Mouse (Mus musculus) naive thymus-derived CD4-positive, alpha-beta T cell, adult 2 months (primary cell): Measurements from ENCODE around the gene Schip1.

ENCODE experiments used
- DNase-seq: peaks from one replicate; pipeline ENCODE4 v3.0.0-alpha.2; 2011; ENCODE audit warnings: low read depth

The Schip1 gene

DNA sequence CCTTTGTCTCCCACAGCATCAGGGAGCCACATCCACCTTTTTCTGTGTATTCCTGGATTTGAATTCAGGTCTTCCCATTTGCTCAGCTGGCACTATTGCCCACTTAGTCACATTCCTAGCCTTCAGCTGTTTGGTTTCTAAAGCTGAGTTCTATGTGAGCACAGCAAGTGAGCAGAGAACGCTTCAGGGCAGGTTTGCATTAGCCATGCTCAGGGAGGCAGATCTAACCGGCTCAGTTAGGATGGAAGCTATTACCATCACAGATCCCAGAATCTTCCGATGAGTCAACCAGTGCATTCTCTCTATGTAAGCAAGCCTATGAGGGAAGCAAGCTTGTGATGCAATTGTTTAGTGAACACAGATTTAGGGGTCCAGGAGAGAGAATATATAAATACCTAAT lies 320.9 kb downstream of the Schip1 start:
- DNase-seq: no peak

DNA sequence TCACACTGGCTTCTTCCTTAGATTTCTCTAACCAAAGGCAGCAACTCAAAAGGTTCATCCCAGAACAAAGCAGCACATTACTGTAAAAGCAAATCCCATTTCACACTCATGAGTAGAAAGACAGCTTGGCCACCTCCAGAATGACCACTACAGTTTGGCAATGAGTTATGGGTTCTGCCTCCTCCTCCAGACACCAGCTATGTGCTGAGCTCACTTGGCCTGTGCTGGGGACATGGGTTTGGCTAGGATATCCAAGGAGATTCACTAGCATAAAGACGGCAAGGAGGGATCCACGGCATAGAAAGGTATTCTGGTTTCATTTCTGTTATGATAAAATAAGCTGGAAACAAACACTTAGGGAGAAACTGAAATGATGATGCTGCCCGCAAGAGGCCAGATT lies 323.4 kb downstream of the Schip1 start:
- no peak for DNase-seq

DNA sequence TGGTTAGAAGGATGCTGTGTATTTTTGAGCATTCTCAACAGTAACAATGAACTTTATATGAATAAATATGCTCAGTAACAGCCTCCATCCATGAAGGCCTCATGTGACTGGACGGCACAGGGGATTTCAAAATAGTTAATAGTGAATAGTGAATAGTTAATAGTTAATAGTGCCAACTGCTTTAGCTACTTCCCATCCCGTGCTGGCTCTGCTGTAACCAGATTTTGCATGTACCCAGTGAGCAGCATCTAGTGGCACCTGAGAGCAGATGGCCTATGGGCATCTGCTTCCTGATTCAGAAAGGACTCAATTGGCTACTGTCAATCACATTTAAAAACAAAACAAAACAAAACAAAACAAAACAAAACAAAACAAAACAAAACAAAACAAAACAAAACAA lies 329.0 kb downstream of the Schip1 start:
- DNase-seq: no peak

DNA sequence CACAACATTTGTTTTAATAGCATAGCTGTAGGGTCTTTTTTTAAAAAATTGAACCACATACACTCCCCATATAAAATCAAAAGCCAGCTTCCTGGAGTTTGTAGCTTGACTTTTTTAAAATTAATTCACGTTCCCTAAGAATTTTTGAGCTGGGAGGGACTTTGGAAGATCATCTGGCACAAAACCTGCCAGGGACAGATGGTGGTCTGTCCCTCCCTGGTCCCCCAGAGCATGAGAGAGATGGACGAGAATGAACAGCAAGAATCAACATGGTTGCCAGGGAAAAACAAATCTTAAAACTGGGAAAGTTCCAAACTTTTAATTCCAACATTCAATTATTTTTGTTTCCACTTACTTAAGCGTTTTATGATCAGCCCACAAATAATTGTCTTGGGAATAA lies 334.1 kb downstream of the Schip1 start:
- DNase-seq: no peak

DNA sequence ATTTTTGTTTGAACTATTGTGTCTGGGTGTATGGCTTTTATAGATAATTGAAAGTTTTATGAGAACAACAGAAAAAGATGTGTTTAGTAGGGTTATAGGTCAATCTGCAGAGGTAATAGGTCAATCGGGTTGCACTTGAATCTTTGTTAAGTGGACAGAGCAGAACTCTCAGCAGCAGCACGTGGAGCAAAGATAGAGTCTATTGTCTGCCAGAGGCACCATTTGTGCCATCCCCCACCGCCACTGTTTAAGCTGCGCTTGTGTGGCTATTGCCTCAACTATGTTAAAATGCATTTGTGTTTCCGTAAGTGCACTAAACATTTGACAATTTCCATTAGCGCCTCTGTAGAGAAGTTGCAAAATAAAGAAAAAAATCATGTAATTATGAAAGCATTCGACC lies 335.5 kb downstream of the Schip1 start:
- DNase-seq: no peak

DNA sequence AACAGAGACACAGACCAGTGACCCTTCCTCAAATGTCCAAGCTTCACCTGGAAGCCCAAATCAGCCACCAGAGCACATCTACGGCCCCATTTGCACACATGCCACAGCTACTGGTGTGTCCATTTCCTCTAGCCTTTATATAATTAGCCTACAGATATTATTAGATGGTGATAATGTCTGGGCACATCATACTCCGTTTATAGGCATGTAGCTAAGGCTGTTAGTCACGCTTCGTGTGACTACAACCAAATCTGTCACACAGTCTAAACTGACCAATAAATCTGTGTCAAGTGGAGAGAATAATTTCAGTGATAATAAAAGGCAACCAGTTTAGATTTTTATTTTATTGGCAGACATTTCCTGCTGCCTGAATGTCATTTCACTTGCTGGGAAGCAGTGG lies 338.7 kb downstream of the Schip1 start:
- DNase-seq: no peak

DNA sequence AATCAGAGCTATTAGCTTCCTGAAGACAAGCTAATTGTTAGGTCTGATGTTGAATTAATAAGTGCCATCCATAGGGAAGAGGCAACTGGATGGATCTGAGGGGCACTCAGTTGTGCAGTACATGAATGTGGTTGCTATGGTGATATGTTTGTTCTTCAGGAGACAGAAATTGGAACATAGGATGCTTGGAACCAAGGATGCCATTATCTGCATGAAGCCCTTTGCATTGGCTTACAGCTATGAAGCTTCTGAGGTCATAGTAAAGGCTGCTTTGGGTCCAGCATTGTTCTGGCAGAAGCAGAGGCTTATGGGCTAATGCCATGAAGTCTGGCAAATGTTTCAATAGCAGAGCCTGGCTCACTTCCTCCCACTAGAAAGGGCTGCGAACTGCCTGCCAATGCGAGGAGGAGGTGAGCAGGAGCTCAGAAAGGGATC lies 339.2 kb downstream of the Schip1 start:
- DNase-seq: no peak

DNA sequence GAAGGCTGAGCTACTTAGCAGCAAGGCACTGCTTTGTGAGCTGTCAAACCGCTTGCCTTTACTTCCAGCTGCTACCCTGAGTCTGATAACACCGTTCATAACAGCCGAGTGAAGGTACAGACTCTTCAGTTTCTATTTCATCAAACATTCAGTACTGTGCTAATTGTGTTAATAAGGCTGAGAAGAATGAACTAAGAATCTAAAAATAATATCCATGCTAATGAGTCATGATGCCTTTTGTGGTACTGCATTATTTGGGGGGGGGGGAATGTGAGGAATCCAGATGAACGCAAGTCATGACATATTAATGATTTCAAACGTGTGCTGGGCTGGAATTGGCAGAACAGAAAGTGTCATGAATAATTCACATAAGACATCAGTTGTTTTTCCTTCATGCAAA lies 341.1 kb downstream of the Schip1 start:
- DNase-seq: no peak

DNA sequence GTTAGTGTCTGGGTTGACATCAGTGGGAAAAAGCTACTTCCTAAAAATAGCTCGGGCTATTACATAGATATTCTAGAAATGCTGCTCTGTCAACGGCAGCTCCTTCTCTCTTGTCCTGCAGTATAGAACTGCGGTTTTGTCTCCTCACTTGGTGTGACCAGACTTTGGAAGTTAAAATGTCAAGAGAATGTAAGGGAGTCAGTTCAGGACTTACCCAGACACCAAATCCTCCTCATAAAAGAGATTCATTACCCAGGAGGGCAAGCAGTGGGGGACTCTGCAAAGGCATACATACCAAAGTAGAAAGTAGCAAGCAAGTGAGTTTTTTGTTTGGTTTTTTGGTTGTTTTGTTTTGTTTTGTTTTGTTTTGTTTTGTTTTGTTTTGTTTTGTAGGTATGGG lies 347.7 kb downstream of the Schip1 start:
- no peak for DNase-seq

DNA sequence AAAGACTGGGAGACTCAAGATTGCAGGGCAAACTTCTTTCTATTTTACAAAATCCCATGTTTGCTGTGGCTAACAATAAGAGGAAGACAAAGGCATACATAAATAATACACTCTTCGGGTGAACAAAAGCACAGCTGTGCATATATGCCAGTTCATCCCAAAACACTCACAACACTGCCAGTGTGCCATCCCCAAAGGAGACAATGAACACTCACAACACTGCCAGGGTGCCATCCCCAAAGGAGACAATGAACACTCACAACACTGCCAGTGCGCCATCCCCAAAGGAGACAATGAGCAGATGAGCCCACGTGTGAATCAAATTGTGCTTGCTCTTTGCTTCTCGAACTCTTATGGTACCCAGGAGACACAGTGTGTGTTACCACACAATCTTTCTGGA lies 355.2 kb downstream of the Schip1 start:
- DNase-seq: no peak

DNA sequence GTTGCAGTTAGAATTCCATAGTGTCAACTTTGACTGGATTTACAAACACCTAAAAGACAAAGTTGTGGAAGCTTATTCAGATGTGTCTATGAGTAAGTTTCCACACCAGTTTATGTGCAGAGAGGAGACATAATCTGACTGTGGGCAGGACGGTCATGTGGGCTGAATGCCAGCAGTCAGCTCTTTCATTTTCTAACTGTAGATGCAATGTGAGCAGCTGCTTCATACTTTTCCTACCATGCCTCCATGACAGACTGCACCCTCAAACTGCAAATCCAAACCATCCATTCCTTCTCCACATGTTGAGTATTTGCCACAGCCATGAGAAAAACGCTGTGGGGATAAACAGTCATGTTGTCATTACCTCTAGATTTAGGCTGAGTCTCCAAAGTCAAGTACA lies 356.3 kb downstream of the Schip1 start:
- DNase-seq: no peak

DNA sequence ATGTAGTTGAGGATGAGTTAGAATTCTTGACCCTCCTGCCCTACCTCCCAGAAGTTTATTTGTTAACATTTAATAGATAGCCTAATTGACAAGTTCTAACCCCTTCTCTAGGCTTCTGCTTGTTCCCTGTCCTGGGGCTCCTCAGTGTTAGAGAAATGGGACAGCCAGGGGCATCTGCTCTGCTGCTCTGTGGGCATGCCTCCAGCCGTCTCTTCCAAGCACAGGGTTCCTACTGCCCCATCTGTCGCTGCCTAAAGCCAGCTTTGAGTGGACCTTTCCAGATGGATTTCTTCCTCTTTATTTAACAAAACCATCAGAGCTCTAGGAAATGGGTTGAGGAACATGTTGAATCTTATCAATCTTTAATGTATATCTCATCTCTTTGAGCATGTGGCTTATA lies 357.2 kb downstream of the Schip1 start:
- no peak for DNase-seq

DNA sequence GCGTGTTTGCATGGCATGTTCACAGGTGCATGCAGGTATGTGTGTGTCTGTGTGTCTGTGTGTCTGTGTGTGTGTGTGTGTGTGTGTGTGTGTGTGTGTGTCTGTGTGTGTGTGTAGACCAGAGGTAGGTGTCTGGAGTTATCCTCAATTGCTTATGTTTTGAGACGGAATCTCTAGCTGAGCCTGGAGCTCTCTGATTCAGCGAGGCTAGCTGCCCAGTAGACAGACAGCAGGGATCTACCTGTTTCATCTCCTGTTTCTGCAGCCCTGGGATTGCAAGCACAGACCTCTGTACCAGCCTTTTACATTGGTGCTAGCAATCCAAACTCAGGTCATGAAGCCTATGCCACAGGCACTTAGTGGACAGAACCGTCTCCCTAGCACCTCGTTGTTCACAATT lies 363.5 kb downstream of the Schip1 start:
- DNase-seq: no peak

DNA sequence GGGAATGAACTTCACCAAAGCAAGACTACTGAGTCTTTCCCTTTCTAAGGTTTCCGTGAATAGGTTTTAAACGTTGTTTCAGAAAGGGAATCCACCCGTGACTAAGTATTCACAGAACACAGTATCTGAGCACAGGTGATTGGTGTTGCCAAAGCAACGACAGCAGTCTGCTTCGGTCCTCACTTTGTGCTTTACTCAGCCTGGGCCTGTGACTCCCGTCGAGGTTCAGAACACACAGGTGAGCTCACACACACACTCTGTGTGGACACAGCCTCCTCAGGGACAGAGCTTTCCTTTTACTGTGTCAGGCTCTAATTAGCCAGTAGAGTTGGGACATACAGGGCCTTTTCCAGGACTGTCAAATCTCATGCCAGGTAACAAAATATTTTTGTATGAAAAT lies 369.8 kb downstream of the Schip1 start:
- no peak for DNase-seq

DNA sequence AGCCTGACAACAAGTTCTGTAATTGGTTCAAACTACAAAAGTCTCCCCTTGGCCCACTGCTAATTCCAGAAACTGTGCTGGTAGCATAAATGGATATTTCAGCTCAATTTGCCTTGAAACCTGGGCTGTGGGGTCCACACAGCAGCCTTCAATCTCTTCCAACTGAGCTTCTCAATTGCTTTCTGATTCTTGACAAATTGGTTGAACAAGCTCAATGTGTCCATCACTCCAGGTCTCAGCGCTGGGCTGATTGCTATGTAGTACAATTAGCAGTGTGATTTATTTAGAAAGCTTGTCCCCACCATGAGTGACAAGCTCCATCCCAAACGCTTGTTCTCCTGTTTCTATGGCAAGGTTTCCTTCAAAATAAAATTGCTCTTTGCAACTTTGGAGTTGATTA lies 370.3 kb downstream of the Schip1 start:
- DNase-seq: no peak

DNA sequence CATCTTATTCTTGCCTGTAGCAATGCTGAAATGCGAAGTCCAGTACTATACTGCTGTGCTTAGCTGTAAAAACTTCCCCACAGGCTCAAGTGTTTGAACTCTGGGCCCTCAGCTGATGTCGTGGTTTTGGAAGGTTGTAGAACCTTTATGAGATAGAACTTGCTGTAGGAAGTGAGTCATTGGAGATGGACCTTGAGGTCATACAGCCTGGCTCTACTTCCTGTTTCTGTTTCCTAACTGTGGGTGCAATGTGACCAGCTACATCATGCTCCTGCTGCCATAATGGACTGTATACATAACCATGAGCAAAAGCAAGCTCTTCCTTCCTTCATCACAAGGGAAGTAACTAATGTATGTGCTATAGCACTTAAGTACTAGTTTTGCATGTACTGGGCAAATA lies 383.9 kb downstream of the Schip1 start:
- DNase-seq: no peak

DNA sequence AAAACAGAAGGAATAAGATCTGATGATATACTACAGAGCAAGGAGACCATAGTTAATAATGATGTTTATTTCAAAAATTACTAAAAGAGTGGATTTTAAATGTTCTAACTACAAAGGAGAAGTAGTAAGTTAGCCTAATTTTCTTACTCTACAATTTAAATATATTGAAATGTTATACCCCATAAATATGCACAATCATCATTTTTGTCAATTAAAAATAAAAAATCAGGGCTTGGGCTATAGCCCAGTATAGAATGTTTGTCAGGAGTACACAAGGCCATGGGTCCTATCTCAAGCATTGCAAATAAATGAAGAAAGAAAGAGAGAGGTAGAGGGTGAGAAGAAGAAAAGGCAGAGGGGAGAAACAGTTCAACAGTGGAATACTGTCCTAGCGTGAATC lies 387.0 kb downstream of the Schip1 start:
- DNase-seq: no peak

DNA sequence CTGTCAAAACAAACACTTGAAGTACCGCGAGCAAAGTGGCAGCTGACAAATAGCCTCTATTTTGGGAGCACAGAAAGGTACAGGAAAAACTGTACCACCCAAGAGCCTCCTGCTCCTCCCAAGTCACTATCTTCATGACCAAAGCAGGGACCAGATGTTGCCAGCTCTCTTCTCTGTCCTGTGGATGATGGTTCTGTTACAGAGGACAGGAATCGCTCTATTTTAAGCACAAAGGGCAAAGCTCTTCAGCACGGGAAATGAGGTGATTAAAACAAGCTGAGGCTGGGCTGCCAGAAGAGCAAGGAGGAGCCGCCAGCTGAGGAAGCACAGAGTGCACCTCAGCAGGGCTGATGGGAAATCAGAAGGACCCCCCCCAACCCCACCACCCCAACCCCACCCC lies 388.7 kb downstream of the Schip1 start:
- DNase-seq: no peak

DNA sequence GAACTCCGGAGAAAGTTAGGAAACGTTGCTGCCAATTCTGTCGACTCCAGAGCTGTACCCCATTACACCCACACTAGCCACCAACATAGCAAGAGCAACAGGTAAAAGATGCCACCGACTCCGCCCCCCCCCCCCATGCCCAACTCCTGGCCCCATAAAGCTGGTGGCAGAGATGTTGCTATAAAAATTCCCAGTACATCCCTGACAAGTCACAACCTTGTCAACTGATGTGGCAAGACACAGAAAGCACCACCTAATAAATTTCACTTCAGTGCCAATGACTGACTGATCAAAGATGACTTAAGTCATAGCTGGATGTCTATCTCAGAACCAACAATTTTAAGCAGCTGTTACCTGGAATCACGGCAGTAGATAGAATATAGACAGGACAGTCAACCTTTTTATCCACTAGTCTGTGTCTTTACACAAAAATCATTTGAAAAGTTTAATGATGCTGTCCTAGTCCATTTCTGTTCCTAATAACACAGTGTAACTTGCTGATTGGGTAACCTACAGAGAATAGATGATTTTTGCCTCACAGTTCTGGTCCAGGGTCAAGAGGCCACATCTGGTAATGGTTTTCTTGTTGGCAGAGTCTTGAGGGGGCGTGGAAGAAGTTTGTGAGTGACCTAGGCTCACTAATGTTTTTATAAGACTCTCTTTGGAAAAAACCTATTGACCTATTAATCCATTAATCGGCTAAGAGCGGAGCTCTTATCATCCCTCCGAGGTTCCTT lies 389.3 kb downstream of the Schip1 start:
- no peak for DNase-seq

DNA sequence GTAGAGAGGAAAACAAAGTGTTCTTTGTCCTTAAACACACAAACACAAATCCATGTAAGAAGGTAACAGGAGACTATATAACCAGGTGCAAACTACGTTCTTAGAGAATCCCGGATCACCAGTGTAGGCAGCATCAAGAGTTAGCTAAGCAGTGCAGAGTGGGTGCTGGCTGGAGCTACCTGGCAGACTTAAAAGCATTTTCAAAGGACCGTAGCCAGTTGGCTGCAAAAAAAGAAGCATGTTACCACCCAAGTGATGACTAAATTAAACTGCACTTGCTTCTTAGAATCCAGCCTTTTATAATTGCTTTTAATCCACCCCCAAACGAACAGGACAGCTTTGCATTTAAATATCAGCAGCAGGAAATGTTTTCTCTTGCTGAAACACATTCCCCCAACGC lies 402.0 kb downstream of the Schip1 start:
- DNase-seq: no peak

DNA sequence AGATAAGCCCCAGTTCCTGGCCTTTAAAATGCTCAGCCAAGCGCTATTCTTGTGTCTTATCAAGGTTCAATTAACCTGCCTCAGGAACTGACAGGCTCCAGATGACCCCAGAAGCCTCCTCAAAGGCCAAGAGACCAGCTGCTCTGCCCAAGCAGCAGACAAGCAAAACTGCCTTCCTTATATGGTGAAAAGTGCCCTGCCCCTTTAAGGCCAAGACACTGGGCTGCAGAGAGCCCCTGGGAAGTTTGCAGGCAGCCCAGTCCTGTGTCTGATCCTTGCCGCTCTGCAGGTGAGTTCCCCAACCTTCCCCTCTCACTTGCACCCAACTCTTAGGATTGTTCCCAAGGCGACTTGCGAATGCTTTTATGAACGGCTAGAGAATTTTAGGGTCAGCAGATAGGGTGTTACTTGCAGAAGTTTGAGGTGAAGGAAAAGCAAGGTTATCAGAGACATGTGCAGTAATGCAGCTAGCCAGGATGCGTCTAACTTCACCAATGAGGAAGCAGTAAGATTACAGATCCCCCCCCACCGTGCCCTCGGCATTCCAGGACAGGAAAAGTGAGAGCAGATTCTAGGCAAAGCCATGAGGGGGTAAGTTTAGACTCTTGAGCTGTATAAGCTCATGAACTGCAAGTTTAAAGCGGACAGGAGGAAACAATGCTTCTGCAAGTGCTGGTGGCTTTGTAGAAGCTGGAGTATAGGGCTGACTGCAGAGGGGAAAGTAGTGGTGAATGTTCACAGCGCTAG lies 403.5 kb downstream of the Schip1 start:
- DNase-seq: no peak

DNA sequence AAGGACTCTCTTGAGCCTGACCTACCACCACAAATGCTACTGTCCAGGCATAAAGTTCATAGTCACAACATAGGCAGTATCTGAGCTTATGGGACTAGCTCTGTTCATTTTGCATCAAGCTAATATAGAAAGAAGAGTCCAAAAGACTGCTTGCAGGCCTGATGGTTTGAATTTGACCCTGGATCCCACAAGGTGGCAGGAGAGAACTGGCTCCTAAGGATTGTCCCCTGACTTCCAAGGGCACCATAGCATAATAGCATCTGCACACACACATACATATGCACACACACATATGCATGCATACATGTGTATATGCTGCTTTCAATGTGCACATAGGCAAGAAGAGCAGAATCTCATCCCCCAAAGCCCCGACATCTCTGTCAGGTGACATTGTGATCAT lies 405.0 kb downstream of the Schip1 start:
- DNase-seq: no peak

DNA sequence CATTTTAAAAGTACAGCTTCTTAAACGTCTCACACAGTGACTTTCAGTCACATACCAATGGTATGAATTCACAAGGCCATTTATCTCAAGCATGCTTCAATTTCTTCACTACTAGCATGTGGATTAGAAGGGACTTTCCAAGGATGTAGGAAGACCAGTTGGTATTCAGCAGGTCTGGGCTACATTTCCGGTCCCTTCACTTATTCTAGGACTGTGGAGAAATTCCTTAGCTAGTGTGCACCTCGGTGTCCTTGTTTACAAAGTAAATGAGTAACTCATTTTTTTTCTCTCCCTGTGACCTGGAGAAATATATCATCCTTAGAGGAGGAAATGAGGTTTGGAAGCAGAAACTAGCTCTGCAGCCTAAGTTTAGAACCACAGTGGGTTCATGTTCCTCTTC lies 405.5 kb downstream of the Schip1 start:
- no peak for DNase-seq

DNA sequence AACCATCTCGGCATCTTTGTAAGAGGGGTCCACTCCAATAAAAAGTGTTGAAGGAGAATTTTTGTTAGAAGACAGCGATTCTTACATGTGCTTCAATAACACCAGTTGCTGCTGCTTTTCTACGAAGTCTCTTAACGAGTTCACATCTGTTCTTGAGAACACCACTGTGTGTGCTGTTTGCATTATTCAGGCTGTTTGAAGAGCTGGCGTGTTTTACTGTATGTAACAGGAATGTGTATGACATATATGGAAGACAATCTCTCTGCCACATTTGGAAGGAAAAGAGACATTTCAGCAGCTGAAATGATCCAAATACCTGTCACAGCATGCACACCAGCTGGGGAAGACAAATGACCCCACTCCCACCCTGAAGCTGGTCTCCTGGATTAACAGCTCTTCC lies 406.0 kb downstream of the Schip1 start:
- no peak for DNase-seq
